Mouse (Mus musculus) midbrain, embryonic 15.5 days (tissue): ENCODE results near the gene Ahdc1. TPM values are rescaled to one million over a fixed set of nuclear protein-coding genes. Genes with fewer than 3 reads are reported as not detected.

Experiments
- ATAC-seq: fragments of 200-750 bp; cut with Nextera tagmentation; replicated peaks from 2 replicates; pipeline ENCODE4 v1.8.0; 2017; ENCODE audit warnings: moderate TSS enrichment
- H3K27ac ChIP-seq: fragments of 300-500 bp; sonication (generic); 2 replicates; pipeline ENCODE4 v1.5.1; 2015; ENCODE audit warnings: mild to moderate bottlenecking, inconsistent platforms
- H3K27me3 ChIP-seq: fragments of 300-500 bp; sonication (generic); replicated peaks from 2 replicates; pipeline ENCODE4 v1.6.1; 2015; ENCODE audit warnings: inconsistent platforms
- H3K36me3 ChIP-seq: fragments of 300-500 bp; sonication (generic); replicated peaks from 2 replicates; pipeline ENCODE4 v1.6.1; 2015; ENCODE audit warnings: inconsistent platforms
- H3K4me1 ChIP-seq: fragments of 300-500 bp; sonication (generic); 2 replicates; pipeline ENCODE4 v1.6.1; 2015; ENCODE audit warnings: inconsistent platforms
- H3K4me2 ChIP-seq: fragments of 300-500 bp; sonication (generic); 2 replicates; pipeline ENCODE4 v1.6.1; 2015; ENCODE audit warnings: inconsistent platforms, mild to moderate bottlenecking, moderate library complexity
- H3K4me3 ChIP-seq: fragments of 300-500 bp; sonication (generic); 2 replicates; pipeline ENCODE4 v1.5.1; 2015; ENCODE audit warnings: mild to moderate bottlenecking, inconsistent platforms
- H3K9ac ChIP-seq: fragments of 300-500 bp; sonication (generic); 2 replicates; pipeline ENCODE4 v1.6.1; 2015; ENCODE audit warnings: mild to moderate bottlenecking, inconsistent platforms
- H3K9me3 ChIP-seq: fragments of 300-500 bp; sonication (generic); 2 replicates; pipeline ENCODE4 v1.6.1; 2016; ENCODE audit warnings: inconsistent platforms
- WGBS: fragments of 180-500 bp; shearing (Covaris S2); methylation state at CpG from one replicate; pipeline ENCODE4 v1.1.7; 2015; ENCODE audit warnings: mixed read lengths; 5-methylcytosine and 5-hydroxymethylcytosine counted together
- polyA plus RNA-seq: library from polyadenylated mRNA; unstranded; fragments of >200 nt; fragmentation: Nextera tagmentation; extraction: Ambion mirVana; gene quantifications from 2 replicates; pipeline ENCODE4 v1.2.1, GENCODE M21; 2015

The Ahdc1 gene
- 13.5 and 14.4 TPM in 2 replicates for polyA plus RNA-seq

GRCm38 (mm10) chr4:133011028-133011820 lies at the start of gene Ahdc1:
Gene Ahdc1 (plus strand): TSS chr4:133011260.
- Histone ChIP-seq H3K4me1 (peaks cover 40% of the 10 kb centered on the region), H3K9me3 (no peaks in the 10 kb centered on the region), H3K4me3 (peak within 1 kb of the TSS; percentile 99), H3K4me2 (peak within 1 kb of the TSS; percentile 98), H3K36me3 (no peaks in the 10 kb centered on the region), H3K27ac (peak within 1 kb of the TSS; percentile 96), H3K27me3 (peaks cover 15% of the 10 kb centered on the region; the same call in 1 of the 2 replicates), H3K9ac (peak within 1 kb of the TSS; percentile 98)
- under 1% methylated on average over 50 of the region's 66 CpGs for WGBS
- peak; percentile 86 for ATAC-seq

GRCm38 (mm10) chr4:132961866-132962265 lies 49.2 kb upstream of the Ahdc1 start:
- no peak overlapping the region for H3K27ac ChIP-seq
- ATAC-seq: no peak
- no peaks in the 10 kb centered on the region for H3K36me3 ChIP-seq
- no peaks in the 10 kb centered on the region for H3K9me3 ChIP-seq
- peaks cover 25% of the 10 kb centered on the region for H3K4me1 ChIP-seq
- H3K4me2 ChIP-seq: no peak overlapping the region
- H3K4me3 ChIP-seq: no peak overlapping the region
- H3K9ac ChIP-seq: no peak overlapping the region
- WGBS: 73% methylated on average over 5 of the region's 5 CpGs
- no peaks in the 10 kb centered on the region for H3K27me3 ChIP-seq

DNA sequence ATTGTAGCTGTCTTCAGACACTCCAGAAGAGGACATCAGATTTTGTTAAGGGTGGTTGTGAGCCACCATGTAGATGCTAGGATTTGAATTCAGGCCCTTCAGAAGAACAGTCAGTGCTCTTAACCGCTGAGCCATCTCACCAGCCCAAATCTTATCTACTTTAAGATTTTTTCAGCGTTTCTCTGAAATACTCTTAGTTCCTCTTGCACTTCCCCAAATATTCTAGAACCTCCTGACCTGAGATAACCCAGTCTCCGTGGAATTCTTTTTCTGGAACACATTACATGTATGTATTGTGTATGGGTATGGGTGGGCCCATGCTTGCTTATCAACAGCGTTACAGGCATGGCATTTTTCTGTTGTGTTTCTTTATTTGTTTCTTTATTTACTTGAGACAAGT lies 48.4 kb upstream of the Ahdc1 start:
- no peaks in the 10 kb centered on the region for H3K36me3 ChIP-seq
- H3K4me1 ChIP-seq: peaks cover 25% of the 10 kb centered on the region
- no peak overlapping the region for H3K27ac ChIP-seq
- H3K4me2 ChIP-seq: no peak overlapping the region
- no peak overlapping the region for H3K9ac ChIP-seq
- no peak overlapping the region for H3K4me3 ChIP-seq
- WGBS: 96% methylated on average over 4 of the region's 4 CpGs
- ATAC-seq: no peak
- H3K27me3 ChIP-seq: no peaks in the 10 kb centered on the region
- no peaks in the 10 kb centered on the region for H3K9me3 ChIP-seq

DNA sequence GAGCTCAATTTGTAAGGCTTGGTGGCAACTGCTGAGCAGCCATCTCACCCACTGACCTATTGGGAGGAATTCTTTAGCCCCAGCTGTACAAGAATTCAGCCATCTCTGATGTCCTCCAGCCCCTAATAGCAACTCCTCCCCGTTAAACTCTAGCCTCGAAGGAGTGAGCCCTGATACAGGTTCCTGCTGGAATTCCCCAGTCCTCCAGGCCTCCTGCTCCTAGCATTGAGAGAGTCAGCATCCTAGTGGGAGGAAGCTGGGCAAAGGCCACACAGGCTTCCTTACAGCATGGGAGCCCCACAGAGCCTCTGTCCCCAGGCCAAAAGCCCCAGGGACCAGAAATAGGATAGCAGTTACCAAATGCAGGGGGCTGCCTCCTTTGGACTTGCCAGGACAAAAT lies 47.6 kb upstream of the Ahdc1 start:
- Histone ChIP-seq H3K36me3 (no peaks in the 10 kb centered on the region), H3K9ac (no peak overlapping the region), H3K4me1 (peaks cover 25% of the 10 kb centered on the region), H3K4me3 (no peak overlapping the region), H3K9me3 (no peaks in the 10 kb centered on the region), H3K27ac (no peak overlapping the region), H3K4me2 (no peak overlapping the region), H3K27me3 (no peaks in the 10 kb centered on the region)
- WGBS: 35% methylated on average over 2 of the region's 2 CpGs
- no peak for ATAC-seq

GRCm38 (mm10) chr4:132964064-132964463 lies 47.0 kb upstream of the Ahdc1 start:
- peak overlapping the region; percentile 40; the same call in 1 of the 2 replicates for H3K27ac ChIP-seq
- H3K4me2 ChIP-seq: no peak overlapping the region
- H3K36me3 ChIP-seq: no peaks in the 10 kb centered on the region
- H3K9ac ChIP-seq: no peak overlapping the region
- H3K9me3 ChIP-seq: no peaks in the 10 kb centered on the region
- no peak overlapping the region for H3K4me3 ChIP-seq
- 39% methylated on average over 3 of the region's 3 CpGs for WGBS
- no peak for ATAC-seq
- H3K27me3 ChIP-seq: no peaks in the 10 kb centered on the region
- peaks cover 19% of the 10 kb centered on the region for H3K4me1 ChIP-seq

DNA sequence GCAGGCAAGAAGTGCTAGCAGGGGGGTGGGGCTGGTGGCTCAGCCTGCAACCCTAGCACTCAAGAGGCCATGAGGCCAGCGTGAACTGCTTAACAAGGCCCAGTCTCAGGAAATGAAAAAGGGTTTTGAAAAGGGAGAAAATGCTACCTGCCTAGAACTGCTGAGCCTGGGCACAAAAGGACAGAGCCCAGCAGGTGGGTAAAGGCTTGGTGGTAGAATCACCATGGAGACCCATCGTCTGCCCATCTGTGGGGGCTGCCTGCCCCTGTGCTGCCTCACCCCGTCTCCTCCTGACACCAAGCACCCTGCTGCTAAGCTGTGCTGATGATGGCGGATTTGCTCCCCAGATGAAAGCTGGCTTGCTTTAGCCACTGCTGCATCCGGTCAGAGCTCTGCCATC lies 46.6 kb upstream of the Ahdc1 start:
- ATAC-seq: no peak
- Histone ChIP-seq H3K9ac (no peak overlapping the region), H3K4me1 (peaks cover 14% of the 10 kb centered on the region), H3K4me2 (no peak overlapping the region), H3K9me3 (no peaks in the 10 kb centered on the region), H3K27ac (peak overlapping the region; percentile 40; the same call in 1 of the 2 replicates), H3K4me3 (no peak overlapping the region), H3K36me3 (no peaks in the 10 kb centered on the region), H3K27me3 (no peaks in the 10 kb centered on the region)
- 9% methylated on average over 5 of the region's 5 CpGs for WGBS

- 37% methylated on average over 6 of the region's 6 CpGs for WGBS
- ATAC-seq: no peak
- peaks cover 10% of the 10 kb centered on the region; the same call in 1 of the 2 replicates for H3K4me1 ChIP-seq
These were observed 42.7 kb upstream of the Ahdc1 start for GRCm38 (mm10) chr4:132968105-132968938.

GRCm38 (mm10) chr4:132971601-132972000 lies 39.5 kb upstream of the Ahdc1 start:
- no peak overlapping the region for H3K4me3 ChIP-seq
- peaks cover 29% of the 10 kb centered on the region for H3K4me1 ChIP-seq
- no peak overlapping the region for H3K27ac ChIP-seq
- no peak for ATAC-seq
- H3K4me2 ChIP-seq: no peak overlapping the region
- 81% methylated on average over 6 of the region's 6 CpGs for WGBS
- H3K9ac ChIP-seq: no peak overlapping the region
- no peaks in the 10 kb centered on the region for H3K9me3 ChIP-seq
- peaks cover 9% of the 10 kb centered on the region; the same call in 1 of the 2 replicates for H3K27me3 ChIP-seq
- no peaks in the 10 kb centered on the region for H3K36me3 ChIP-seq

More at GRCm38 (mm10) chr4:132968105-132968938, 42.7 kb upstream of the Ahdc1 start:
- no peak overlapping the region for H3K9ac ChIP-seq
- H3K27me3 ChIP-seq: no peaks in the 10 kb centered on the region
- H3K4me2 ChIP-seq: no peak overlapping the region
- H3K36me3 ChIP-seq: no peaks in the 10 kb centered on the region
- H3K9me3 ChIP-seq: no peaks in the 10 kb centered on the region
- H3K4me3 ChIP-seq: no peak overlapping the region
- H3K27ac ChIP-seq: no peak overlapping the region

DNA sequence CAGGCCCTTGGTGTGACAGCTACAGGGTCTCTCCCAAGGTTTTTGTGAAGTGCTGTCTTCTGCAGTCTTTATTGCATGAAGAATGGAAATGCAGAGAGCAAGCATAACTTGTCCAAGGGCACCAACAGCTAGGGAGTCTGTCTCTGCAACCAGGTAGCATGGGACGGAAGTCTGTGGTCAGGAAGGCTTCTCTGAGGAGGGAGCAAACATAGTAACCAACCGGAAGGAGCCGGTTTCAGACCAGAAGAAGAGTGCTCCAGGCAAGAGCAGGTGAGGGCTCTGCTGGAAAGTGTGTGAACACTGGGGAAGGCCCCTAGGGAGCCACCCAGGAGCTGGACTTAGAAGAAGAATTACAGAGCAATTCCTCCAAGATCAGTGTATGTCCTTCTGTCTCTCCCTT lies 39.0 kb upstream of the Ahdc1 start:
- Histone ChIP-seq H3K4me1 (peaks cover 29% of the 10 kb centered on the region), H3K9ac (no peak overlapping the region), H3K27me3 (peaks cover 9% of the 10 kb centered on the region; the same call in 1 of the 2 replicates), H3K9me3 (no peaks in the 10 kb centered on the region), H3K27ac (no peak overlapping the region), H3K36me3 (no peaks in the 10 kb centered on the region), H3K4me2 (no peak overlapping the region), H3K4me3 (no peak overlapping the region)
- no peak for ATAC-seq
- 78% methylated on average over 3 of the region's 3 CpGs for WGBS

DNA sequence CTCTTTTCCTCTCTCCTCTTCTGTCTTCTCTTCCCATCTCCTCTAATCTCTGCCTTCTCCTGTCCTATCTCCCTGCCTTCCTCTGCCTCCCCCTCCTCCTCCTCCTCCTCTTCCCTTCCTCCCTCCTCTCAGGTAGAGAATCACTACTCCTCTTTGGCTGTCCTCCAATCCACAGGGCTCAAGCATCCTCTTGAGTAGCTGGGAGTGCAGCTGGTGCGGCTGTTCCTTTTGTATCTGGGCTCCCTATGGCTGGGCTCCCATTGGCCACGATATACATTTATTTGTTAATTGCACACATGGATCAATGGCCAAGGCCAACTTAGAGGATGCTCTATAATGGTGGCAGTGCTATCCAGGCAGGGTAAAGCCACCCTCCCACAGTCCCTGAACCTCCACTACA lies 38.5 kb upstream of the Ahdc1 start:
- Histone ChIP-seq H3K27me3 (peaks cover 9% of the 10 kb centered on the region; the same call in 1 of the 2 replicates), H3K4me1 (peaks cover 29% of the 10 kb centered on the region), H3K27ac (0 out of 2 replicates have a peak overlapping the region, but pooled peaks have one; percentile 9), H3K9ac (no peak overlapping the region), H3K9me3 (no peaks in the 10 kb centered on the region), H3K36me3 (no peaks in the 10 kb centered on the region), H3K4me3 (no peak overlapping the region), H3K4me2 (no peak overlapping the region)
- no peak for ATAC-seq
- WGBS: 22% methylated on average over 2 of the region's 2 CpGs

GRCm38 (mm10) chr4:132973186-132973585 lies 37.9 kb upstream of the Ahdc1 start:
- H3K4me1 ChIP-seq: peaks cover 29% of the 10 kb centered on the region
- H3K9me3 ChIP-seq: no peaks in the 10 kb centered on the region
- H3K9ac ChIP-seq: no peak overlapping the region
- no peak overlapping the region for H3K4me3 ChIP-seq
- no peak overlapping the region for H3K4me2 ChIP-seq
- 32% methylated on average over 8 of the region's 8 CpGs for WGBS
- no peaks in the 10 kb centered on the region for H3K36me3 ChIP-seq
- H3K27ac ChIP-seq: no peak overlapping the region
- peaks cover 9% of the 10 kb centered on the region; the same call in 1 of the 2 replicates for H3K27me3 ChIP-seq
- ATAC-seq: no peak

GRCm38 (mm10) chr4:132973814-132974398 lies 37.2 kb upstream of the Ahdc1 start, which contains the start of gene Fgr:
Gene Fgr (plus strand): TSS chr4:132974095.
- no peak within 1 kb of the TSS for H3K9ac ChIP-seq
- H3K9me3 ChIP-seq: no peaks in the 10 kb centered on the region
- H3K4me1 ChIP-seq: peaks cover 29% of the 10 kb centered on the region
- 0 out of 2 replicates have a peak within 1 kb of the TSS, but pooled peaks have one; percentile 6 for H3K4me3 ChIP-seq
- peaks cover 9% of the 10 kb centered on the region; the same call in 1 of the 2 replicates for H3K27me3 ChIP-seq
- WGBS: 7% methylated on average over 21 of the region's 21 CpGs
- H3K36me3 ChIP-seq: no peaks in the 10 kb centered on the region
- H3K27ac ChIP-seq: 0 out of 2 replicates have a peak within 1 kb of the TSS, but pooled peaks have one; percentile 9
- peak within 1 kb of the TSS; percentile 29 for H3K4me2 ChIP-seq
- ATAC-seq: no peak
